Mouse (Mus musculus): Measurements from ENCODE around the gene Lrrc63.

DNA sequence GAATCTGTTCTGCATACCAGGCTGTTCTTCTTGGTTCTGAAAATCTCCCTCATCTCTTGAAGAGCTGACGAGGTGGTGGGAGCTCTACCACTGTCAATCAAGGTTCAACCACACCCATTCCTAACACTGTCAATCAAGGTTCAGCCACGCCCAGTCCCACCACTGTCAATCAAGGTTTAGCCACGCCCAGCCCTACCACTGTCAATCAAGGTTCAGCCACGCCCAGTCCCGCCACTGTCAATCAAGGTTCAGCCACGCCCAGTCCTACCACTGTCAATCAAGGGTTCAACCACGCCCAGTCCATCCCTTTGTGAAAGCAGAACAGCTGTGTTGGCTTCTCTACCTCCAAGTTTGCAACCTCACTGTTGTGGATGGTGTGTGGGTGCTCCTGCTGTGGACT, 66.2 kb downstream of the Lrrc63 start:
- TF ChIP-seq CTCF (IDR thresholded peaks at IDR 0.05; ENCODE audit: control insufficient read depth, insufficient read depth, insufficient replicate concordance, low read depth, low read length) (no peak), POLR2A (IDR thresholded peaks at IDR 0.05; ENCODE audit: control insufficient read depth, low read depth, low read length) (no peak)

All from testis, adult 2 months (tissue).